In the genomic region with DNA sequence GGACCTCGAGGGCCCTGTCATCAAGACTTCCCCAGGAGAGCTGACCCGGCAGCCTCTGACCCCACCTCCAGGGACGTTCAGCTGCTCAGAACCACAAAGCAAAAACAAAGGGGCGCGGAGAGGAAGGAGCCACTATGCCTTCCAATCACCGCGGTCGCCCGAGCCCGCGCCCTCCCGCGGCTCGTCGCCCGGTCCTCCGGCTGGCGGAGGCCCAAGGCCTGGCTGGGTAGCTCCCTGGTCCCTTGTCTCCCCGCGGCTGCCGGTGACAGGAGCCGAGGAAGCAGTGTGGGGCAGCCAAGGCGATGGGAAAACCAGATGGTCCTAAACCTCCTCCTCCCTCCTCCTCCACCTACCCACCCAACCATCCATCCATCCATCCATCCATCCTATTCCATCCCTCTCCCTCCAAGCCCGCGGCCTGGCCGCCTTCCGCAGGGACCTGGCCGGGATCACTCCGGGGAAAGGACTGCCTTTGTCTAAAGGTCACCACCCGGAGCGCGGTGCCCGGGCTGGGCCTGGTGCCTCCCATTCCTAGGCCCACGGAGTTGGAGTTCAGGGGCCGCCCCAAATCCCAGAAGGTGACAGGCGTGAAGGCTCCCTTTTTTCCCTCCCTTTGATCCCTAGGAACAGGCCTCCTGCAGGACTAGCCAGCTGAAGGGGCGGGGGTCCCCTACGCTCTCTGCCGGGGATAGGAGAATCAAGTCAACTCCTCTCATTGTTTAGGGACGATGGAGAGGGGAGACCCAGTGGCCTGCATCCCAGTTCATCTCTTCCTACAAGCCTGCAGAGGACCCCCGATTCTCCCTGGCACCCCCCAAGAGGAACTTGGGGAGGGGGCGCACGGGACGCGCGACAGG, we compare ENCODE assay signal across 8 mouse cellular contexts. TPM values are rescaled to one million over a fixed set of nuclear protein-coding genes. Genes with fewer than 3 reads are reported as not detected.
DNase-seq lines count a peak whose midpoint lies in the region; ATAC-seq and TF ChIP-seq lines count a peak whose summit lies in the region.

No protein-coding gene starts in this region.

- H3K36me3 ChIP-seq in CH12.LX (replicated peaks in 1 of 2; ENCODE audit: control insufficient read depth in 1 of 2, insufficient read depth in 1 of 2, low read length in 1 of 2): peaks cover 6 to 15% of the 10 kb centered on the region in 2 experiments
- H3K36me3 ChIP-seq in forebrain, embryonic 13.5 days (ENCODE audit: poor library complexity, severe bottlenecking): peaks cover 11% of the 10 kb centered on the region; the same call in 1 of the 2 replicates
- no peaks in the 10 kb centered on the region for H3K36me3 ChIP-seq in neural tube, embryonic 14.5 days (ENCODE audit: control insufficient read depth, insufficient read depth, low read length)

- TF ChIP-seq CTCF in CH12.LX (conservative IDR thresholded peaks at IDR 0.05 in 1 of 2, IDR thresholded peaks at IDR 0.05 in 1 of 2; ENCODE audit: low read depth in 2 of 2, low read length in 2 of 2): no peak

- ATAC-seq in cerebellum, adult (ENCODE audit: insufficient number of reproducible peaks, low FRiP score, low TSS enrichment): peak; percentile 43
- peak; percentile 36 for ATAC-seq in forebrain, embryonic 13.5 days
- ATAC-seq in neural tube, embryonic 14.5 days (ENCODE audit: low read depth): peak; percentile 19

- TF ChIP-seq RAD21 in CH12.LX (IDR thresholded peaks at IDR 0.05; ENCODE audit: low read depth, low read length): no peak

- peak overlapping the region; percentile 79 to 88 (median 87) for H3K4me3 ChIP-seq in CH12.LX (replicated peaks in 1 of 3; ENCODE audit: low read depth in 2 of 3, low read length in 2 of 3, poor library complexity in 1 of 3)
- peak overlapping the region; percentile 80 for H3K4me3 ChIP-seq in forebrain, embryonic 13.5 days
- H3K4me3 ChIP-seq in neural tube, embryonic 14.5 days (ENCODE audit: low read depth, low read length): peak overlapping the region; percentile 82

- peak; percentile 45; the same call in 1 of the 2 replicates for TF ChIP-seq POLR2A in CH12.LX (IDR thresholded peaks at IDR 0.05; ENCODE audit: low read depth, low read length)

- no peaks in the 10 kb centered on the region for H3K9me3 ChIP-seq in CH12.LX (replicated peaks; ENCODE audit: low read length)
- H3K9me3 ChIP-seq in forebrain, embryonic 13.5 days (replicated peaks): no peaks in the 10 kb centered on the region
- no peaks in the 10 kb centered on the region for H3K9me3 ChIP-seq in neural tube, embryonic 14.5 days (ENCODE audit: control insufficient read depth, low read length)

- dilution Hi-C loops in CH12.LX (cut with MboI; ENCODE audit: extremely low pct_ligation_motif_present, extremely low pct_unique_long_range_greater_than_20kb, low sequenced_read_pairs): no loop called here

- TF ChIP-seq EP300 in CH12.LX (IDR thresholded peaks at IDR 0.05; ENCODE audit: low read length): no peak

- peaks cover 23 to 60% of the 10 kb centered on the region in 2 experiments for H3K4me1 ChIP-seq in CH12.LX (ENCODE audit: control insufficient read depth in 1 of 2, insufficient read depth in 2 of 2)
- peaks cover 51% of the 10 kb centered on the region for H3K4me1 ChIP-seq in forebrain, embryonic 13.5 days
- H3K4me1 ChIP-seq in neural tube, embryonic 14.5 days (ENCODE audit: control insufficient read depth, insufficient read depth, low read length): peaks cover 32% of the 10 kb centered on the region

- intact Hi-C loops in heart, postnatal 10 days (cut with DNase I): loop anchor here (2.0 to 5.0 kb wide), 2 partner anchors 34 to 124 kb away; a partner anchor contains a TSS

- in situ Hi-C loops in CH12.LX (cut with MboI; ENCODE audit: low pct_ligation_motif_present, low pct_unique_long_range_greater_than_20kb, low sequenced_read_pairs): loop anchor here (5.0 kb wide), 1 partner anchor 64 kb away; no protein-coding TSS in a partner anchor

- peak overlapping the region; percentile 71 for H3K4me2 ChIP-seq in CH12.LX (ENCODE audit: insufficient read depth, low read depth, poor library complexity, severe bottlenecking)
- H3K4me2 ChIP-seq in forebrain, embryonic 13.5 days: peak overlapping the region; percentile 95
- H3K4me2 ChIP-seq in neural tube, embryonic 14.5 days (ENCODE audit: low read depth, low read length): peak overlapping the region; percentile 74

- WGBS in forebrain, embryonic 13.5 days: 0% methylated on average over 44 of the region's 46 CpGs
- WGBS in neural tube, embryonic 14.5 days: under 1% methylated on average over 45 of the region's 46 CpGs

- DNase-seq in CH12.LX (ENCODE audit: extremely low read depth): peak; percentile 64
- DNase-seq in heart, postnatal 10 days: peak; percentile 88
- peak; percentile 71 to 82 for DNase-seq in kidney, postnatal 4 days
- DNase-seq in lung, adult 18-20 months: peak; percentile 81 to 86
- peak; percentile 53 for DNase-seq in testis, postnatal 14 days (ENCODE audit: low spot score)

- H3K9ac ChIP-seq in CH12.LX (ENCODE audit: insufficient read depth, low read depth): peak overlapping the region; percentile 99
- peak overlapping the region; percentile 97 for H3K9ac ChIP-seq in forebrain, embryonic 13.5 days
- H3K9ac ChIP-seq in neural tube, embryonic 14.5 days (replicated peaks; ENCODE audit: low read depth, low read length): peak overlapping the region; percentile 100

- H3K27ac ChIP-seq in CH12.LX (ENCODE audit: insufficient read depth, low read depth): peak overlapping the region; percentile 84
- H3K27ac ChIP-seq in forebrain, embryonic 13.5 days: peak overlapping the region; percentile 97
- H3K27ac ChIP-seq in neural tube, embryonic 14.5 days (ENCODE audit: low read depth, low read length): peak overlapping the region; percentile 94

- H3K27me3 ChIP-seq in CH12.LX (replicated peaks): no peaks in the 10 kb centered on the region
- H3K27me3 ChIP-seq in forebrain, embryonic 13.5 days: no peaks in the 10 kb centered on the region
- H3K27me3 ChIP-seq in neural tube, embryonic 14.5 days (ENCODE audit: control insufficient read depth, insufficient read depth, low read length): no peaks in the 10 kb centered on the region

- peaks cover 64% of the 10 kb centered on the region for H3K79me2 ChIP-seq in CH12.LX (replicated peaks; ENCODE audit: control insufficient read depth, extremely low read depth, insufficient read depth, poor library complexity, severe bottlenecking)

TF ChIP-seq in CH12.LX, 34 proteins besides CTCF, POLR2A, EP300 and RAD21:
- TF ChIP-seq MXI1 (IDR thresholded peaks at IDR 0.05; ENCODE audit: low read depth, low read length) (peak; percentile 46; the same call in 1 of the 2 replicates), PAX5 (IDR thresholded peaks at IDR 0.05; ENCODE audit: low read length) (no peak), JUND (conservative IDR thresholded peaks at IDR 0.05; ENCODE audit: low read depth, low read length) (no peak), TBP (conservative IDR thresholded peaks at IDR 0.05; ENCODE audit: low read depth, low read length) (no peak), SIN3A (IDR thresholded peaks at IDR 0.05; ENCODE audit: low read length) (peak; percentile 67; the same call in 1 of the 2 replicates), UBTF (IDR thresholded peaks at IDR 0.05; ENCODE audit: low read depth, low read length) (peak; percentile 38; the same call in 1 of the 2 replicates), ZNF384 (IDR thresholded peaks at IDR 0.05; ENCODE audit: low read depth, low read length) (no peak), ETS1 (conservative IDR thresholded peaks at IDR 0.05; ENCODE audit: low read depth, low read length) (no peak)

RNA-seq across cellular contexts. Expression of a gene that starts 1.0 kb away (rescaled TPM):
- total RNA-seq in CH12.LX (2012; rRNA removed): 1.9 and 2.2 TPM in 2 replicates
- total RNA-seq in CH12.LX (2014; rRNA removed): 0.31 and 0.32 TPM in 2 replicates
- polyA plus RNA-seq in CH12.LX (2012; ENCODE audit: insufficient read length, low read depth): 9.8 and 10.2 TPM in 2 replicates
- 8.4 and 8.5 TPM in 2 replicates for polyA plus RNA-seq in forebrain, embryonic 13.5 days (2015; fragmentation: Nextera tagmentation; extraction: Ambion mirVana)
- total RNA-seq in heart, postnatal 10 days (2021): 1 to 10 TPM; 9.3 to 9.6 TPM
- polyA plus RNA-seq in neural tube, embryonic 14.5 days (2014; fragmentation: Nextera tagmentation; extraction: Ambion mirVana): 8.6 and 9.6 TPM in 2 replicates

RNA-seq across cellular contexts. Expression of a gene that starts 14.9 kb away (rescaled TPM):
- total RNA-seq in CH12.LX (2012; rRNA removed): 0.08 TPM in 1 of 2 replicates, not detected in the other
- total RNA-seq in CH12.LX (2014; rRNA removed): 0.12 TPM in 1 of 2 replicates, not detected in the other
- polyA plus RNA-seq in CH12.LX (2012; ENCODE audit: insufficient read length, low read depth): 0.05 TPM in 1 of 2 replicates, not detected in the other
- polyA plus RNA-seq in forebrain, embryonic 13.5 days (2015; fragmentation: Nextera tagmentation; extraction: Ambion mirVana): not detected in 2 replicates
- not detected for total RNA-seq in heart, postnatal 10 days (2021)
- 0.07 and 0.10 TPM in 2 replicates for polyA plus RNA-seq in neural tube, embryonic 14.5 days (2014; fragmentation: Nextera tagmentation; extraction: Ambion mirVana)

RNA-seq across cellular contexts. Expression of a gene that starts 51.5 kb away (rescaled TPM):
- total RNA-seq in CH12.LX (2012; rRNA removed) (80.0 and 84.8 TPM in 2 replicates), CH12.LX (2014; rRNA removed) (97.5 and 106 TPM in 2 replicates)
- 111 and 112 TPM in 2 replicates for polyA plus RNA-seq in CH12.LX (2012; ENCODE audit: insufficient read length, low read depth)
- polyA plus RNA-seq in forebrain, embryonic 13.5 days (2015; fragmentation: Nextera tagmentation; extraction: Ambion mirVana): 166 and 186 TPM in 2 replicates
- total RNA-seq in heart, postnatal 10 days (2021): 100 to 1,000 TPM in 1 of 2 experiments, 10 to 100 TPM in 1; 93.2 to 100 TPM
- polyA plus RNA-seq in neural tube, embryonic 14.5 days (2014; fragmentation: Nextera tagmentation; extraction: Ambion mirVana): 252 and 259 TPM in 2 replicates

Comparison
In these comparisons a context has a peak if more than half of its experiments do, and no peak if none do; other contexts are left out.
1. Peak in every context shown above with its lines: DNase-seq, ATAC-seq, H3K4me3 ChIP-seq and H3K27ac ChIP-seq.